Mouse (Mus musculus) embryonic facial prominence, embryonic 13.5 days (tissue): ENCODE measurements at regions not wholly inside any gene's neighbourhood (a gene's known extent, or its start where the extent isn't known, plus 50 kb on each side); places are given as distances from the start of the nearest gene placed in this dataset.

Experiments used
- ATAC-seq: fragments of 200-750 bp; cut with Nextera tagmentation; 2 replicates; pipeline ENCODE4 v1.8.0; 2017; ENCODE audit warnings: low read depth; ENCODE audit not compliant: insufficient number of reproducible peaks, insufficient read depth, low FRiP score, low TSS enrichment
- H3K27ac ChIP-seq: fragments of 300-500 bp; sonication (generic); 2 replicates; pipeline ENCODE4 v1.5.1; 2015; ENCODE audit warnings: moderate library complexity, mild to moderate bottlenecking, inconsistent platforms
- H3K27me3 ChIP-seq: fragments of 300-500 bp; sonication (generic); 2 replicates; pipeline ENCODE4 v1.6.1; 2015; ENCODE audit warnings: mild to moderate bottlenecking, inconsistent platforms
- H3K36me3 ChIP-seq: fragments of 300-500 bp; sonication (generic); 2 replicates; pipeline ENCODE4 v1.6.1; 2015; ENCODE audit warnings: mild to moderate bottlenecking, inconsistent platforms
- H3K4me1 ChIP-seq: fragments of 300-500 bp; sonication (generic); 2 replicates; pipeline ENCODE4 v1.6.1; 2015; ENCODE audit warnings: inconsistent platforms
- H3K4me2 ChIP-seq: fragments of 300-500 bp; sonication (generic); 2 replicates; pipeline ENCODE4 v1.6.1; 2015; ENCODE audit warnings: moderate library complexity, mild to moderate bottlenecking, inconsistent platforms
- H3K4me3 ChIP-seq: fragments of 300-500 bp; sonication (generic); 2 replicates; pipeline ENCODE4 v1.5.1; 2015; ENCODE audit warnings: mild to moderate bottlenecking, inconsistent platforms
- H3K9ac ChIP-seq: fragments of 300-500 bp; sonication (generic); 2 replicates; pipeline ENCODE4 v1.6.1; 2015; ENCODE audit warnings: mild to moderate bottlenecking, inconsistent platforms
- H3K9me3 ChIP-seq: fragments of 300-500 bp; sonication (generic); 2 replicates; pipeline ENCODE4 v1.6.1; 2016; ENCODE audit warnings: inconsistent platforms
- WGBS: fragments of 180-500 bp; shearing (Covaris S2); methylation state at CpG from one replicate; pipeline ENCODE4 v1.1.7; 2015; ENCODE audit warnings: mixed read lengths; 5-methylcytosine and 5-hydroxymethylcytosine counted together

DNA sequence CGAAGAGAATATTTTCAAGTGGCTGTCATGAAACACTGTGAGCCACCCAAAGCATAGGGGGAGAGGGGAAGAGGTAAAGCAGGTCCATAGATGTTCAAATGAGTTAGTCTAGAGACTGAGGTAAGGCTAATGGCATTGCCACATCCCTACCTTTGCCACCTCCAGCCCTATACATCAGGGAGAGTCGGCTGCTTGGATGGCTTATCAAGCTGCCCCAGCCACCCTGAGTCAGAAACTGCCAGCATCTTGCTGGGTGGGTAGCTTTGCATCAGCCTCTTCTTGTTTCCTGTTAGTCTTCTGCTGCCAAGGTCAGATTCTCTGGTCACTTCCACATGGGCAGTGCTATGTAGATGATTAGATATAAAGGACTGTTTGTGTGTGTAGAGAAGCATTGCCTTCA is 215.6 kb downstream of the Pik3r1 start:
- Histone ChIP-seq H3K27me3 (no peaks in the 10 kb centered on the region), H3K9ac (no peak overlapping the region), H3K4me3 (no peak overlapping the region), H3K4me2 (no peak overlapping the region), H3K27ac (no peak overlapping the region), H3K36me3 (no peaks in the 10 kb centered on the region), H3K9me3 (no peaks in the 10 kb centered on the region), H3K4me1 (peaks cover 6% of the 10 kb centered on the region)
- 90% methylated on average over 2 of the region's 2 CpGs for WGBS
- ATAC-seq = no peak

DNA sequence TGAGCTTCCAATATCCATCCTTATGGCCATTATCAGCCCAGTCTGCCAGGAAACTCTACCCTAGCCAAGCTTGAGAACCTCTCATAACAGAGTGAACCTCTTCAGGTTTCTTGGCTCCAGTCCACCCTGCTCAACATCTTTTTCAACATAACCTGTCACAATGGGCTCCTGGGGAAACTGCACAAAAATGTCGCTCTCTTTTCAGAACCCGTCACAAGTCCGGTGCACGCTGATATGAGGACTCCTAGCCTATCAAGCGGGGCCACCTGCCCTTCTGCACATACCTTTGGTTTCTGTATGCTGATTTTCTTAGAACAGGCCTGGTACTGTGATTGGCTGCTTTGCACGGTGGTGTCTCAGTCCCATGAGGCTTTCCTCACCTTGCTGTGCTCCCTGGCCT is 216.9 kb downstream of the Pik3r1 start:
- peaks cover 6% of the 10 kb centered on the region for H3K4me1 ChIP-seq
- no peak overlapping the region for H3K27ac ChIP-seq
- H3K4me2 ChIP-seq = no peak overlapping the region
- H3K27me3 ChIP-seq = no peaks in the 10 kb centered on the region
- no peaks in the 10 kb centered on the region for H3K36me3 ChIP-seq
- no peaks in the 10 kb centered on the region for H3K9me3 ChIP-seq
- H3K4me3 ChIP-seq = no peak overlapping the region
- H3K9ac ChIP-seq = no peak overlapping the region
- no peak for ATAC-seq
- 90% methylated on average over 6 of the region's 6 CpGs for WGBS

DNA sequence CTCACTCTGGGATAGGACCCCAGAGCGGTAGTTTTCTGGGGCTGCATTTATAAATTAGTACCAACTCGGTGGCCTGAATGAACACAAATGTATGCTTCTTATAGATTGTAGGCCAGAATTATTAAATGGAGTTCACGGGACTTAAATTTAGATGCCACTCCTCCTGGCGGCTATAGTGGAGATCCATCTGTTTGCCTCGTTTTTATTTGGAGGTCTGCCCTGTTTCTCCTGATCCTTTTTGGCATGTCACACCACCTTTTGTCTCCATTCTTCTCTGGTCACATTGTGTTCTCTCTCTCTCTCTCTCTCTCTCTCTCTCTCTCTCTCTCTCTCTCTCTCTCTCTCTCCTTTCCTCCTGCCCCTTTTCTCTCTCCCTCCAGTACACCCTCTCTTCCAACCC is 217.5 kb downstream of the Pik3r1 start:
- Histone ChIP-seq H3K27ac (no peak overlapping the region), H3K4me2 (no peak overlapping the region), H3K36me3 (no peaks in the 10 kb centered on the region), H3K9ac (no peak overlapping the region), H3K4me1 (peaks cover 11% of the 10 kb centered on the region), H3K27me3 (no peaks in the 10 kb centered on the region), H3K4me3 (no peak overlapping the region), H3K9me3 (no peaks in the 10 kb centered on the region)
- ATAC-seq = no peak
- 72% methylated on average over 5 of the region's 5 CpGs for WGBS

GRCm38 (mm10) chr13:101547887-101548286 is 220.1 kb downstream of the Pik3r1 start:
- no peak overlapping the region for H3K9ac ChIP-seq
- WGBS = 34% methylated on average over 6 of the region's 6 CpGs
- H3K4me3 ChIP-seq = no peak overlapping the region
- H3K9me3 ChIP-seq = no peaks in the 10 kb centered on the region
- H3K4me2 ChIP-seq = no peak overlapping the region
- H3K27ac ChIP-seq = no peak overlapping the region
- peaks cover 16% of the 10 kb centered on the region for H3K4me1 ChIP-seq
- H3K27me3 ChIP-seq = no peaks in the 10 kb centered on the region
- H3K36me3 ChIP-seq = no peaks in the 10 kb centered on the region
- ATAC-seq = no peak

GRCm38 (mm10) chr13:101547365-101547764 is 220.7 kb downstream of the Pik3r1 start:
- Histone ChIP-seq H3K4me2 (no peak overlapping the region), H3K9ac (no peak overlapping the region), H3K4me3 (no peak overlapping the region), H3K27ac (no peak overlapping the region), H3K9me3 (no peaks in the 10 kb centered on the region), H3K4me1 (peaks cover 16% of the 10 kb centered on the region), H3K27me3 (no peaks in the 10 kb centered on the region), H3K36me3 (no peaks in the 10 kb centered on the region)
- 79% methylated on average over 2 of the region's 2 CpGs for WGBS
- ATAC-seq = no peak

- no peaks in the 10 kb centered on the region for H3K27me3 ChIP-seq
- ATAC-seq = no peak
Measured at GRCm38 (mm10) chr13:101545344-101546181, 222.5 kb downstream of the Pik3r1 start.

DNA sequence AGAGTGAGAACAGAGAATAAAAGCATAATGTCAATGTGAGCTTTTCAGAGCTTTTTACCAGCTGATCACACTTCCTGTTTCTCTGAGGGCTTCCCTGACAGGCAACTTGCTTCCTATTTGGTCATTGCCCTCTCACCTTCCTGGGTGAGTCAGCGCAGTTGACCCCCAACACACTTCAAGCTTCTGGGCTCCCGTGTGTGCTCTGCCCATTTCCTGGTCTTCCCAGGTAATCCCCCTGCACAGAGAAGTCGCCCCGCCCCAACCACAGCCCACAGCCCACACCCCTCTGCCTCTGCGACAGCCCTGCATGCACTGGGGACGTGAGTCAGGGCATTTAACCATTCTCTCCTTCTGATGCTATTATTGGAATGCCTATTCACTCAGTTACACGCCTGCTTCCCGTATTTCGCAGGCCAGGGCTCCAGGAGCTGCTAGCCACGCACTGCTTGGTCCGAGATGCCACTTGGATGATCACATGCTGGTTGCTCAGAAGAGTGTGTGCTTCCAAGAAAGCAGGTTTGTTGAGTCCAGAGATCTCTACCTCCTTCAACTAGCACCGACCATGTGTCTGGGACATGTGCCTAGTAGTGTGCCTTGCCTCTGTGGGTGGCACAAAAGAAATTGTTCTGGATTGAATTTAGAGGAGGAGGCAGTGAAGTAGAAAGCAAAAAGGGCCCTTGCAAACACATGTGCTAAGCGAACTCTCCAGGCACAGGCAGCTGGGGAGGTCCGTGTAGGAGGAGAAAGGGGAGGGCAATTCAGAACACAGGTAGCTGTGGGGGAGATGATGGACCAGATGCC is 227.4 kb downstream of the Pik3r1 start:
- Histone ChIP-seq H3K36me3 (no peaks in the 10 kb centered on the region), H3K27me3 (no peaks in the 10 kb centered on the region), H3K27ac (peak overlapping the region; percentile 39; the same call in 1 of the 2 replicates), H3K9ac (no peak overlapping the region), H3K4me2 (peak overlapping the region; percentile 31), H3K9me3 (no peaks in the 10 kb centered on the region), H3K4me3 (no peak overlapping the region), H3K4me1 (peaks cover 30% of the 10 kb centered on the region)
- WGBS = 33% methylated on average over 14 of the region's 14 CpGs
- peak; percentile 43; the same call in 1 of the 2 replicates for ATAC-seq

More at GRCm38 (mm10) chr13:101545344-101546181, 222.5 kb downstream of the Pik3r1 start:
- WGBS = 34% methylated on average over 6 of the region's 6 CpGs
- Histone ChIP-seq H3K9me3 (no peaks in the 10 kb centered on the region), H3K36me3 (no peaks in the 10 kb centered on the region), H3K4me2 (no peak overlapping the region), H3K4me1 (peaks cover 30% of the 10 kb centered on the region), H3K9ac (no peak overlapping the region), H3K27ac (no peak overlapping the region), H3K4me3 (no peak overlapping the region)

- peaks cover 28% of the 10 kb centered on the region for H3K4me1 ChIP-seq
- 84% methylated on average over 1 of the region's 1 CpGs for WGBS
- no peak for ATAC-seq
Measured at GRCm38 (mm10) chr13:101538110-101538509, 229.9 kb downstream of the Pik3r1 start.

DNA sequence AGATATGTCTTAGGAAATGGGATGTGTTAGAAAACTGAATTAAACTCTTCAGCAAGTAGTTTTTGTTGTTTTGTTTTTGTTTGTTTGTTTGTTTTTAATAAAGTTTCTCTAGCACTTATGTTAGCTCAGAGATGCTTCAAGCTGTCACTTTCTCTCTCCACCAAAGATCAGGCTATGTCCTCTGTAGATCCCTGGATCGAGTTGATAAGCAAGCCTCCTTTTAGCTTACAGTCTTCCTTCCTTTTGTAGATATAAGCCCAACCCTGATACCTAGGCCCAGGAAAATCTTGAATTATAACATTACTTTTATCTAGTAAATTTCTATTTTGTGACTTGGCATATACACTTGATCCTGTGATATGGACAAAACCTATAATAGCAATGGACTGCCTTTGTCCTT is 232.0 kb downstream of the Pik3r1 start:
- Histone ChIP-seq H3K4me2 (no peak overlapping the region), H3K9me3 (no peaks in the 10 kb centered on the region), H3K27ac (no peak overlapping the region), H3K4me3 (no peak overlapping the region), H3K36me3 (no peaks in the 10 kb centered on the region), H3K27me3 (no peaks in the 10 kb centered on the region), H3K4me1 (peaks cover 24% of the 10 kb centered on the region), H3K9ac (no peak overlapping the region)
- 87% methylated on average over 1 of the region's 1 CpGs for WGBS
- ATAC-seq = no peak

More at GRCm38 (mm10) chr13:101538110-101538509, 229.9 kb downstream of the Pik3r1 start:
- H3K27me3 ChIP-seq = no peaks in the 10 kb centered on the region
- no peak overlapping the region for H3K9ac ChIP-seq
- H3K4me3 ChIP-seq = no peak overlapping the region
- no peaks in the 10 kb centered on the region for H3K9me3 ChIP-seq
- no peaks in the 10 kb centered on the region for H3K36me3 ChIP-seq
- H3K4me2 ChIP-seq = no peak overlapping the region
- no peak overlapping the region for H3K27ac ChIP-seq

DNA sequence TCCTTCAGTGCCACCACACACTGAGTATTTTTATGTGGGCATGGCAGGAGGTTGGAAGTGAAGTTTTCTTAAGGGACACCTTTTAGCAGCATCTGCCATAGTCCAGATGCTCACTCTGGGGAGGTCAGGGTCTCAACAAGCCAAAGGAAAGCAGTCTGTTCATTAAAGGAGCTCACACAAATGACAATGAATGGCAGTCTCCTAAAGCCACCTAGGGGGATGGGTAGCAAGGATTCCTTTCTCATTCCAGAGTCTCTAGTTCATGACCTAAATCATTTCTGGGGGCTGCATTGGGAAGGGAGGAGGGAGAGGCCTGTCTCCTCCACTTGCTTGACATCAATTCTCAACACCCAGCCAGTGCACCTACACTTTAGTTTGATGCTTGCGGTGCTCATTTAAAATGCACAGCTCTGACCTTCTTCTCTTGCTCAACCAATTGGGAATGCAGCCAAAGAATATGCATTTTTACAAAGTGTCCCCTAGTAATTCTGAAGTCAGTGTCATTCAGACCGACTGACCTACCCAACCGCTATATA is 232.6 kb downstream of the Pik3r1 start:
- no peaks in the 10 kb centered on the region for H3K36me3 ChIP-seq
- H3K4me2 ChIP-seq = no peak overlapping the region

DNA sequence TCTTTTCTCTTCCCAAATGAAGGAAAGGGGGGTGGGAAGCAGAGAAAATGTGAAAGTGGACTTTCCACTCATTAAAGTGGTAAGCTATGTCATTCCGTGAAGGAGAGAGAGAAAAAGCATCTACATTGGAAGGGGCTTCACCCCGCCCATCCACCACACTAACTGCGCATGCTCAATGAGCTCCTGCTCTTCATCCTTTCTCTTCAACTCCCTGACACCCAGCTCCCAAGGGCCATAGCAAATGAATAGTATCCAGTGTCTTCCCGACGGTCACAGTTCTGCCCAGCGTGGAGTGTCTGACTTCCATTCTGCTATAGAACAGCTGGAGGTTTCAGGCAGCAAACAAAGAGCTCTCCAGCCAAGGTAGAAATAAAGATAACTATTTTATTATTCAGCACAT is 233.5 kb downstream of the Pik3r1 start:
- Histone ChIP-seq H3K4me3 (no peak overlapping the region), H3K4me1 (peaks cover 11% of the 10 kb centered on the region), H3K36me3 (no peaks in the 10 kb centered on the region), H3K27me3 (no peaks in the 10 kb centered on the region), H3K9ac (no peak overlapping the region), H3K4me2 (no peak overlapping the region), H3K9me3 (no peaks in the 10 kb centered on the region), H3K27ac (no peak overlapping the region)
- WGBS = 48% methylated on average over 6 of the region's 6 CpGs
- no peak for ATAC-seq

More for the DNA sequence above, 232.6 kb downstream of the Pik3r1 start:
- Histone ChIP-seq H3K4me1 (peaks cover 18% of the 10 kb centered on the region), H3K9ac (no peak overlapping the region), H3K27me3 (no peaks in the 10 kb centered on the region), H3K27ac (no peak overlapping the region), H3K4me3 (no peak overlapping the region), H3K9me3 (no peaks in the 10 kb centered on the region)
- no peak for ATAC-seq
- 85% methylated on average over 3 of the region's 3 CpGs for WGBS
